Comparison of ENCODE assay signal across 16 mouse cellular contexts in the genomic region with DNA sequence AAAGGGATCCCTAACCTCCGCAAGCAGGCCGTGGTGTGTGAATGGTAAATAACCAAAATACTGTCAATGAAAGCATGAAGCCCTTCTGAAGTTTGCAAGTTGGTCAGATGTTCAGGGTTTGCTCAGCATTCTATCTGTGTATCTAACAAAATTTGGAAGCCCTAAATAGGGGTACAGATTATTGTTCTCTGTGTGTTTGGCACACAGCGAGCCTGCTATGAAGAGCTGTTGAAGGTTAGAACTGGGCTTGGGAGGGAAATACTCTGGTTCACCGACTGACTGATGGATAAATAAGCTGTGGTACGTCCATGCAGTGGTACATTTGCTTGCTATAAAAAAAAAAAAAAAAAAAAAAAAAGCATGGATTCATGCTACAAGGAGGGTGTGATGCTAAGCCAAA.
"Had no signal": no experiment of that assay in that cellular context is flagged by ENCODE, and none has a peak within 500 bp of the region (broad histone marks: within the 10 kb centered on the region; RNA-seq: fewer than 3 reads in every experiment).

No protein-coding gene starts in this region.

- H3K9me3 ChIP-seq: neural tube, embryonic 15.5 days; stomach, embryonic 15.5 days had no signal

- H3K27me3 ChIP-seq: neural tube, embryonic 15.5 days; stomach, embryonic 15.5 days had no signal

- H3K9ac ChIP-seq: neural tube, embryonic 13.5 days; neural tube, embryonic 15.5 days; stomach, embryonic 15.5 days had no signal

- DNase-seq: retina, postnatal 1 day; right cerebral cortex, adult 18-20 months; right cerebral cortex, postnatal 14 days; right cerebral cortex, postnatal 25 days; right cerebral cortex, postnatal 4 days; spleen, adult 18-20 months; thymus, adult 18-20 months; thymus, adult 2 months; thymus, postnatal 14 days; thymus, postnatal 25 days; thymus, postnatal 36 days; thymus, postnatal 4 days had no signal

- H3K4me3 ChIP-seq: neural tube, embryonic 13.5 days; neural tube, embryonic 15.5 days; stomach, embryonic 15.5 days had no signal

- H3K36me3 ChIP-seq: neural tube, embryonic 13.5 days; neural tube, embryonic 15.5 days; stomach, embryonic 15.5 days had no signal

- H3K4me2 ChIP-seq: neural tube, embryonic 13.5 days; neural tube, embryonic 15.5 days; stomach, embryonic 15.5 days had no signal

- H3K27ac ChIP-seq: neural tube, embryonic 13.5 days; neural tube, embryonic 15.5 days; stomach, embryonic 15.5 days; stomach, postnatal 0 days had no signal

- H3K4me1 ChIP-seq: neural tube, embryonic 15.5 days; stomach, embryonic 15.5 days had no signal
